Mouse (Mus musculus): Measurements from ENCODE around the gene Phb2. TPM values are rescaled to one million over a fixed set of nuclear protein-coding genes. Genes with fewer than 3 reads are reported as not detected.

Phb2 gene
- polyA plus RNA-seq, 1 experiment from 2014 or later = 286 TPM

DNA sequence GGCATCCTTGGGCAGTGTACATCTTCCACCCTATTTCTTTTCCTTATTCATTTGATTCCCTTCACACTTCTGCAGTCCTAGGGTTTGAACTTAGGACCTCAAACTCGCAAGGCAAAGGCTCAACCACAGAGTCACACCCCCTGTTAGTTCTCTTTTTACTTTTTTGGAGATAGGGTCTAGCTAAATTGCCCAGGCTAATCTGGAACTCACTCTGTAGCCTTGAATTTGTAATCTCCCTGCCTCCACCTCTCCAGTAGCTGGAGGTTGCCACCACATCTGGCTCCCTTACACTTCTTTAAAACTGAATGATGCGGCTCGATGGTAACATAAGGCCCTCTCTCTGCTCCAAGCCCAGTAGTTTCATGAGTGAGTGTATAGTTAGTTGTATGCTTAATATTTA, 22.3 kb downstream of the Phb2 start:
- H3K4me2 ChIP-seq (ENCODE audit: low read depth, low read length) = no peak overlapping the region
- H3K36me3 ChIP-seq (ENCODE audit: control insufficient read depth, insufficient read depth, low read length) = no peaks in the 10 kb centered on the region
- H3K27me3 ChIP-seq (replicated peaks; ENCODE audit: control insufficient read depth, insufficient read depth, low read length) = no peaks in the 10 kb centered on the region
- H3K27ac ChIP-seq (replicated peaks; ENCODE audit: low read depth, low read length) = no peak overlapping the region
- H3K4me3 ChIP-seq (ENCODE audit: low read depth, low read length) = no peak overlapping the region
- WGBS = 84% methylated on average over 3 of the region's 3 CpGs
- no peak overlapping the region for H3K9ac ChIP-seq (ENCODE audit: low read depth, low read length)
- H3K9me3 ChIP-seq (ENCODE audit: control insufficient read depth, low read length) = no peaks in the 10 kb centered on the region
- H3K4me1 ChIP-seq (ENCODE audit: control insufficient read depth, insufficient read depth, low read length) = peaks cover 8% of the 10 kb centered on the region
- DNase-seq (ENCODE audit: low spot score) (no peak), ATAC-seq (ENCODE audit: low read depth) (no peak)

DNA sequence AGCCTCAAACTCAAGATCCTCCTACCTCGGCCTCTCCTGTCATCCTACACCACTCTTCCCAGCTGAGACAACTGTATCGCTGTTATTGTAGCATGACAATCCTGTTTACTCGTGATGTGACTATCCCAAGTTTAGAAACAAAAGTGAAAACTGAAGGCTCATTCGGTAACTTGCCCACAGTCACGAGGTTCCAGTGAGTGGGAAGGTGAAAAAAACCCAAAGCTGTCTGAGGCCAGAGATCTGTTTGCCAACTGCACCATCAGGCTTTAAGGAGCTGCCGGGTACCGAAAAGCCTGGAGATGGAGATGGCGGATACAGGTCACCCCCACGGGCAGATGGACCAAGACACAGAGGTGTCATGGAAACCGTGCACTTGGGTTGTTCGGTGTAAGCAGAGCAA, 24.9 kb downstream of the Phb2 start:
- Histone ChIP-seq H3K36me3 (ENCODE audit: control insufficient read depth, insufficient read depth, low read length) (no peaks in the 10 kb centered on the region), H3K9me3 (ENCODE audit: control insufficient read depth, low read length) (no peaks in the 10 kb centered on the region)
- WGBS = 90% methylated on average over 11 of the region's 11 CpGs

GRCm38 (mm10) chr6:124738511-124739023, 26.4 kb downstream of the Phb2 start, which contains the start of gene Ptpn6:
Gene Ptpn6, minus strand, starts transcription at chr6:124738714.
- H3K27ac ChIP-seq (replicated peaks; ENCODE audit: low read depth, low read length) = peak within 1 kb of the TSS; percentile 97
- DNase-seq (ENCODE audit: low spot score) (peak; percentile 87), ATAC-seq (ENCODE audit: low read depth) (peak; percentile 56)
- H3K9ac ChIP-seq (ENCODE audit: low read depth, low read length) = peak within 1 kb of the TSS; percentile 2; the same call in 1 of the 2 replicates
- peak within 1 kb of the TSS; percentile 2; the same call in 1 of the 2 replicates for H3K4me2 ChIP-seq (ENCODE audit: low read depth, low read length)
- 26% methylated on average over 13 of the region's 15 CpGs for WGBS
- H3K4me1 ChIP-seq (ENCODE audit: control insufficient read depth, insufficient read depth, low read length) = peaks cover 16% of the 10 kb centered on the region
- no peaks in the 10 kb centered on the region for H3K9me3 ChIP-seq (ENCODE audit: control insufficient read depth, low read length)
- no peak within 1 kb of the TSS for H3K4me3 ChIP-seq (ENCODE audit: low read depth, low read length)
- H3K27me3 ChIP-seq (replicated peaks; ENCODE audit: control insufficient read depth, insufficient read depth, low read length) = no peaks in the 10 kb centered on the region
- H3K36me3 ChIP-seq (ENCODE audit: control insufficient read depth, insufficient read depth, low read length) = peaks cover 14% of the 10 kb centered on the region

More for the DNA sequence above, 24.9 kb downstream of the Phb2 start:
- Histone ChIP-seq H3K4me3 (ENCODE audit: low read depth, low read length) (no peak overlapping the region), H3K9ac (ENCODE audit: low read depth, low read length) (no peak overlapping the region), H3K4me1 (ENCODE audit: control insufficient read depth, insufficient read depth, low read length) (peaks cover 16% of the 10 kb centered on the region), H3K4me2 (ENCODE audit: low read depth, low read length) (no peak overlapping the region), H3K27me3 (replicated peaks; ENCODE audit: control insufficient read depth, insufficient read depth, low read length) (no peaks in the 10 kb centered on the region), H3K27ac (replicated peaks; ENCODE audit: low read depth, low read length) (no peak overlapping the region)
- ATAC-seq (ENCODE audit: low read depth) = no peak
- no peak for DNase-seq (ENCODE audit: low spot score)

DNA sequence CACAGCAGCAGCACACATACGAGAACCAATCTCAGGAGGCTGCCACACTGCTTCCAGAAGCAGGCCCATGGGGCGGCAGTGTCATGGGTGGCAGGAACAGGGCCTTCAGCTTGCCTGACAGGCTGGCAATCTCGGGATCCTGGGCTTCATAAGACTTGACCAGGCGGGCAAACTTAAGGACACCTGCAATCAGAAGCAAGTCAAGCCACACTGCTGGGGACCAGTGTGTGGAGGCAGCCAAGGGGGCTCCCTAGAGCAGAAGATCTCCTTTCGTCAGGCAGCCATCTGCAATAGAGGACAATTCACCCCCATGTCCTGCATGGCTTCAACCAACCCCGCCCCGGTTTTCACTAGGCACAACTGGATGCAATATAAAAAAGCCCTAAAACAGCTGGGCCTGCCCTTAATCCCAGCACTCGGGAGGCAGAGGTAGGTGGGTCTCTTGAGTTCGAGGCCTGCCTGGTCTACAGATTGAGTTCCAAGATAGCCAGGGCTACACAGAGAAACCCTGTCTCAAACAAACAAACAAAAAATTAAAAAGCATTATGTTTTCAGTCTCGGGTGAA, 27.2 kb downstream of the Phb2 start:
- DNase-seq (ENCODE audit: low spot score) (no peak), ATAC-seq (ENCODE audit: low read depth) (no peak)
- WGBS = 83% methylated on average over 10 of the region's 10 CpGs
- Histone ChIP-seq H3K4me1 (ENCODE audit: control insufficient read depth, insufficient read depth, low read length) (peaks cover 16% of the 10 kb centered on the region), H3K9ac (ENCODE audit: low read depth, low read length) (no peak overlapping the region), H3K4me3 (ENCODE audit: low read depth, low read length) (no peak overlapping the region), H3K36me3 (ENCODE audit: control insufficient read depth, insufficient read depth, low read length) (peaks cover 22% of the 10 kb centered on the region), H3K27ac (replicated peaks; ENCODE audit: low read depth, low read length) (peak overlapping the region; percentile 97; the same call in 1 of the 2 replicates), H3K9me3 (ENCODE audit: control insufficient read depth, low read length) (no peaks in the 10 kb centered on the region), H3K27me3 (replicated peaks; ENCODE audit: control insufficient read depth, insufficient read depth, low read length) (no peaks in the 10 kb centered on the region), H3K4me2 (ENCODE audit: low read depth, low read length) (peak overlapping the region; percentile 87; the same call in 1 of the 2 replicates)

GRCm38 (mm10) chr6:124740211-124740887, 28.2 kb downstream of the Phb2 start:
- Histone ChIP-seq H3K4me1 (ENCODE audit: control insufficient read depth, insufficient read depth, low read length) (peaks cover 18% of the 10 kb centered on the region), H3K9ac (ENCODE audit: low read depth, low read length) (peak overlapping the region; percentile 86), H3K4me2 (ENCODE audit: low read depth, low read length) (peak overlapping the region; percentile 87), H3K4me3 (ENCODE audit: low read depth, low read length) (peak overlapping the region; percentile 54), H3K36me3 (ENCODE audit: control insufficient read depth, insufficient read depth, low read length) (peaks cover 31% of the 10 kb centered on the region), H3K9me3 (ENCODE audit: control insufficient read depth, low read length) (no peaks in the 10 kb centered on the region), H3K27me3 (replicated peaks; ENCODE audit: control insufficient read depth, insufficient read depth, low read length) (no peaks in the 10 kb centered on the region), H3K27ac (replicated peaks; ENCODE audit: low read depth, low read length) (peak overlapping the region; percentile 97)
- DNase-seq (ENCODE audit: low spot score) (peak; percentile 88), ATAC-seq (ENCODE audit: low read depth) (peak; percentile 14)
- 1% methylated on average over 28 of the region's 29 CpGs for WGBS

- H3K27me3 ChIP-seq (replicated peaks; ENCODE audit: control insufficient read depth, insufficient read depth, low read length) = no peaks in the 10 kb centered on the region
- H3K27ac ChIP-seq (replicated peaks; ENCODE audit: low read depth, low read length) = peak within 1 kb of the TSS; percentile 97
- H3K4me2 ChIP-seq (ENCODE audit: low read depth, low read length) = peak within 1 kb of the TSS; percentile 87
- peak within 1 kb of the TSS; percentile 54 for H3K4me3 ChIP-seq (ENCODE audit: low read depth, low read length)
- peaks cover 20% of the 10 kb centered on the region for H3K4me1 ChIP-seq (ENCODE audit: control insufficient read depth, insufficient read depth, low read length)
- peaks cover 31% of the 10 kb centered on the region for H3K36me3 ChIP-seq (ENCODE audit: control insufficient read depth, insufficient read depth, low read length)
- no peaks in the 10 kb centered on the region for H3K9me3 ChIP-seq (ENCODE audit: control insufficient read depth, low read length)
- under 1% methylated on average over 41 of the region's 41 CpGs for WGBS
- H3K9ac ChIP-seq (ENCODE audit: low read depth, low read length) = peak within 1 kb of the TSS; percentile 86
- DNase-seq (ENCODE audit: low spot score) (peak; percentile 98), ATAC-seq (ENCODE audit: low read depth) (peak; percentile 84)
Observed at GRCm38 (mm10) chr6:124740888-124741761, 29.0 kb downstream of the Phb2 start, which contains the start of gene Grcc10. Gene Grcc10, minus strand, starts transcription at chr6:124741374.

- Histone ChIP-seq H3K4me3 (ENCODE audit: low read depth, low read length) (peak overlapping the region; percentile 54), H3K27me3 (replicated peaks; ENCODE audit: control insufficient read depth, insufficient read depth, low read length) (no peaks in the 10 kb centered on the region), H3K9ac (ENCODE audit: low read depth, low read length) (peak overlapping the region; percentile 86), H3K9me3 (ENCODE audit: control insufficient read depth, low read length) (no peaks in the 10 kb centered on the region), H3K36me3 (ENCODE audit: control insufficient read depth, insufficient read depth, low read length) (peaks cover 36% of the 10 kb centered on the region), H3K4me2 (ENCODE audit: low read depth, low read length) (peak overlapping the region; percentile 87), H3K4me1 (ENCODE audit: control insufficient read depth, insufficient read depth, low read length) (peaks cover 26% of the 10 kb centered on the region), H3K27ac (replicated peaks; ENCODE audit: low read depth, low read length) (peak overlapping the region; percentile 97)
- ATAC-seq (ENCODE audit: low read depth) (no peak), DNase-seq (ENCODE audit: low spot score) (no peak)
- 77% methylated on average over 3 of the region's 3 CpGs for WGBS
Observed at GRCm38 (mm10) chr6:124741842-124742241, 29.7 kb downstream of the Phb2 start.

GRCm38 (mm10) chr6:124742839-124743514, 30.8 kb downstream of the Phb2 start:
- Histone ChIP-seq H3K4me1 (ENCODE audit: control insufficient read depth, insufficient read depth, low read length) (peaks cover 26% of the 10 kb centered on the region), H3K27ac (replicated peaks; ENCODE audit: low read depth, low read length) (no peak overlapping the region), H3K36me3 (ENCODE audit: control insufficient read depth, insufficient read depth, low read length) (peaks cover 47% of the 10 kb centered on the region), H3K27me3 (replicated peaks; ENCODE audit: control insufficient read depth, insufficient read depth, low read length) (no peaks in the 10 kb centered on the region), H3K9me3 (ENCODE audit: control insufficient read depth, low read length) (no peaks in the 10 kb centered on the region), H3K9ac (ENCODE audit: low read depth, low read length) (no peak overlapping the region), H3K4me3 (ENCODE audit: low read depth, low read length) (no peak overlapping the region), H3K4me2 (ENCODE audit: low read depth, low read length) (no peak overlapping the region)
- ATAC-seq (ENCODE audit: low read depth) (no peak), DNase-seq (ENCODE audit: low spot score) (no peak)
- 86% methylated on average over 15 of the region's 15 CpGs for WGBS

All from embryonic facial prominence, embryonic 14.5 days (tissue).